Mouse (Mus musculus): Measurements from ENCODE around the gene Rnls. TPM values are rescaled to one million over a fixed set of nuclear protein-coding genes. Genes with fewer than 3 reads are reported as not detected.

Rnls gene
- total RNA-seq, 2 experiments from 2014 or later, result 1.3 to 1.6 TPM

- DNase-seq (ENCODE audit: extremely low spot score in 1 of 2, low spot score in 2 of 2), result no peak
- TF ChIP-seq CTCF (IDR thresholded peaks at IDR 0.05), result no peak
- H3K4me3 ChIP-seq, result no peak overlapping the region
- intact Hi-C loops (cut with DNase I), result no loop called here
- peak overlapping the region; percentile 78 for H3K27ac ChIP-seq
Observed at GRCm38 (mm10) chr19:33223276-33223675, 168.8 kb downstream of the Rnls start.

- Histone ChIP-seq H3K27ac (no peak overlapping the region; the same call in 1 of the 2 replicates), H3K4me3 (no peak overlapping the region)
- TF ChIP-seq CTCF (IDR thresholded peaks at IDR 0.05), result no peak
- no peak for DNase-seq (ENCODE audit: extremely low spot score in 1 of 2, low spot score in 2 of 2)
- intact Hi-C loops (cut with DNase I), result no loop called here
Observed at GRCm38 (mm10) chr19:33222595-33223223, 169.4 kb downstream of the Rnls start.

- intact Hi-C loops (cut with DNase I), result no loop called here
- H3K4me3 ChIP-seq, result no peak overlapping the region
- no peak for TF ChIP-seq CTCF (IDR thresholded peaks at IDR 0.05)
- DNase-seq (ENCODE audit: extremely low spot score in 1 of 2, low spot score in 2 of 2), result no peak
- no peak overlapping the region for H3K27ac ChIP-seq
Observed at GRCm38 (mm10) chr19:33217791-33218300, 174.2 kb downstream of the Rnls start.

GRCm38 (mm10) chr19:33209709-33210108 lies 182.4 kb downstream of the Rnls start:
- DNase-seq (ENCODE audit: extremely low spot score in 1 of 2, low spot score in 2 of 2), result no peak
- intact Hi-C loops (cut with DNase I), result no loop called here
- H3K27ac ChIP-seq, result no peak overlapping the region
- no peak overlapping the region for H3K4me3 ChIP-seq
- TF ChIP-seq CTCF (IDR thresholded peaks at IDR 0.05), result no peak

GRCm38 (mm10) chr19:33207991-33208390 lies 184.1 kb downstream of the Rnls start:
- intact Hi-C loops (cut with DNase I), result no loop called here
- TF ChIP-seq CTCF (IDR thresholded peaks at IDR 0.05), result no peak
- Histone ChIP-seq H3K27ac (no peak overlapping the region), H3K4me3 (no peak overlapping the region)
- DNase-seq (ENCODE audit: extremely low spot score in 1 of 2, low spot score in 2 of 2), result no peak

GRCm38 (mm10) chr19:33205389-33205788 lies 186.7 kb downstream of the Rnls start:
- intact Hi-C loops (cut with DNase I), result no loop called here
- no peak for DNase-seq (ENCODE audit: extremely low spot score in 1 of 2, low spot score in 2 of 2)
- no peak for TF ChIP-seq CTCF (IDR thresholded peaks at IDR 0.05)
- Histone ChIP-seq H3K27ac (no peak overlapping the region), H3K4me3 (no peak overlapping the region)

- no peak overlapping the region for H3K4me3 ChIP-seq
- DNase-seq (ENCODE audit: extremely low spot score in 1 of 2, low spot score in 2 of 2), result no peak
- H3K27ac ChIP-seq, result no peak overlapping the region
Observed at GRCm38 (mm10) chr19:33202422-33202821, 189.7 kb downstream of the Rnls start.

GRCm38 (mm10) chr19:33201181-33201580 lies 190.9 kb downstream of the Rnls start:
- no peak for DNase-seq (ENCODE audit: extremely low spot score in 1 of 2, low spot score in 2 of 2)
- Histone ChIP-seq H3K27ac (no peak overlapping the region), H3K4me3 (no peak overlapping the region)
- intact Hi-C loops (cut with DNase I), result no loop called here
- TF ChIP-seq CTCF (IDR thresholded peaks at IDR 0.05), result no peak

More at GRCm38 (mm10) chr19:33202422-33202821, 189.7 kb downstream of the Rnls start:
- intact Hi-C loops (cut with DNase I), result no loop called here
- TF ChIP-seq CTCF (IDR thresholded peaks at IDR 0.05), result peak; percentile 12

- Histone ChIP-seq H3K27ac (no peak overlapping the region), H3K4me3 (no peak overlapping the region)
- no peak for TF ChIP-seq CTCF (IDR thresholded peaks at IDR 0.05)
- no peak for DNase-seq (ENCODE audit: extremely low spot score in 1 of 2, low spot score in 2 of 2)
- intact Hi-C loops (cut with DNase I), result no loop called here
Observed at GRCm38 (mm10) chr19:33192064-33192463, 200.0 kb downstream of the Rnls start.

GRCm38 (mm10) chr19:33188766-33189165 lies 203.3 kb downstream of the Rnls start:
- DNase-seq (ENCODE audit: extremely low spot score in 1 of 2, low spot score in 2 of 2), result no peak
- Histone ChIP-seq H3K4me3 (no peak overlapping the region), H3K27ac (no peak overlapping the region)
- TF ChIP-seq CTCF (IDR thresholded peaks at IDR 0.05), result no peak
- intact Hi-C loops (cut with DNase I), result no loop called here

GRCm38 (mm10) chr19:33179595-33179994 lies 212.5 kb downstream of the Rnls start:
- TF ChIP-seq CTCF (IDR thresholded peaks at IDR 0.05), result no peak
- Histone ChIP-seq H3K4me3 (no peak overlapping the region), H3K27ac (no peak overlapping the region)
- intact Hi-C loops (cut with DNase I), result no loop called here
- DNase-seq (ENCODE audit: extremely low spot score in 1 of 2, low spot score in 2 of 2), result no peak

GRCm38 (mm10) chr19:33178866-33179265 lies 213.2 kb downstream of the Rnls start:
- TF ChIP-seq CTCF (IDR thresholded peaks at IDR 0.05), result no peak
- intact Hi-C loops (cut with DNase I), result no loop called here
- DNase-seq (ENCODE audit: extremely low spot score in 1 of 2, low spot score in 2 of 2), result no peak
- Histone ChIP-seq H3K27ac (no peak overlapping the region), H3K4me3 (no peak overlapping the region)

GRCm38 (mm10) chr19:33178367-33178766 lies 213.7 kb downstream of the Rnls start:
- intact Hi-C loops (cut with DNase I), result no loop called here
- Histone ChIP-seq H3K27ac (no peak overlapping the region), H3K4me3 (no peak overlapping the region)
- no peak for DNase-seq (ENCODE audit: extremely low spot score in 1 of 2, low spot score in 2 of 2)
- TF ChIP-seq CTCF (IDR thresholded peaks at IDR 0.05), result no peak

All from left cerebral cortex, adult 2 months (tissue).